Mouse (Mus musculus) MEL (cell line): Measurements from ENCODE around the gene Ccser1.

Experiments used
- ETS1 ChIP-seq: IDR thresholded peaks from 2 replicates; pipeline ENCODE4 v1.6.1; 2012; ENCODE audit warnings: low read depth, mild to moderate bottlenecking, inconsistent platforms, low read length, improper control_type of control experiment, moderate library complexity
- GABPA ChIP-seq: IDR thresholded peaks from 2 replicates; pipeline ENCODE4 v1.6.1; 2012; ENCODE audit warnings: low read depth, mild to moderate bottlenecking, inconsistent platforms, low read length, improper control_type of control experiment, moderate library complexity
- GATA1 ChIP-seq: IDR thresholded peaks from 2 replicates; pipeline ENCODE4 v1.6.1; 2011; ENCODE audit warnings: low read depth, low read length, improper control_type of control experiment
- POLR2A ChIP-seq, 2 experiments: IDR thresholded peaks; 2 replicates each; pipeline ENCODE4 v1.6.1; 2011 to 2012; ENCODE audit warnings: low read length in 2 of 2, mild to moderate bottlenecking in 2 of 2, control low read depth in 1 of 2, improper control_type of control experiment in 1 of 2, low read depth in 1 of 2, moderate library complexity in 1 of 2; ENCODE audit not compliant: control insufficient read depth in 1 of 2, insufficient read depth in 1 of 2, poor library complexity in 1 of 2
- POLR2AphosphoS2 ChIP-seq: IDR thresholded peaks from 2 replicates; pipeline ENCODE4 v1.6.1; 2011; ENCODE audit warnings: low read length, improper control_type of control experiment
- ZNF384 ChIP-seq: IDR thresholded peaks from 2 replicates; pipeline ENCODE4 v1.6.1; 2012; ENCODE audit warnings: low read depth, mild to moderate bottlenecking, inconsistent platforms, low read length, improper control_type of control experiment

GRCm38 (mm10) chr6:62162596-62162995 lies 982.5 kb downstream of the Ccser1 start:
- TF ChIP-seq POLR2AphosphoS2 (no peak), GATA1 (no peak), ETS1 (no peak), GABPA (no peak), POLR2A (IDR thresholded peaks at IDR 0.05; ENCODE audit: control insufficient read depth in 1 of 2, insufficient read depth in 1 of 2, low read depth in 1 of 2, low read length in 2 of 2, poor library complexity in 1 of 2) (no peak), ZNF384 (no peak)
